Mouse (Mus musculus) heart, embryonic 13.5 days (tissue): ENCODE data around the gene Sertad1. TPM values are rescaled to one million over a fixed set of nuclear protein-coding genes. Genes with fewer than 3 reads are reported as not detected.
A peak's percentile ranks its signal among the peaks of the same experiment; 100 is the strongest.

Source experiments
- ATAC-seq: fragments of 200-750 bp; cut with Nextera tagmentation; 2 replicates; pipeline ENCODE4 v1.8.0; 2017; ENCODE audit warnings: moderate TSS enrichment; ENCODE audit not compliant: insufficient number of reproducible peaks, low FRiP score, low TSS enrichment; ENCODE audit errors: extremely low read depth
- H3K27ac ChIP-seq: fragments of 300-500 bp; sonication (generic); replicated peaks from 2 replicates; pipeline ENCODE4 v1.5.1; 2015; ENCODE audit warnings: moderate library complexity, mild to moderate bottlenecking, inconsistent platforms
- H3K27me3 ChIP-seq: fragments of 300-500 bp; sonication (generic); replicated peaks from 2 replicates; pipeline ENCODE4 v1.6.1; 2015; ENCODE audit warnings: mild to moderate bottlenecking, inconsistent platforms
- H3K36me3 ChIP-seq: fragments of 300-500 bp; sonication (generic); 2 replicates; pipeline ENCODE4 v1.6.1; 2015; ENCODE audit warnings: mild to moderate bottlenecking, inconsistent platforms
- H3K4me1 ChIP-seq: fragments of 300-500 bp; sonication (generic); 2 replicates; pipeline ENCODE4 v1.6.1; 2015; ENCODE audit warnings: inconsistent platforms
- H3K4me2 ChIP-seq: fragments of 300-500 bp; sonication (generic); 2 replicates; pipeline ENCODE4 v1.6.1; 2015; ENCODE audit warnings: inconsistent platforms, mild to moderate bottlenecking, moderate library complexity
- H3K4me3 ChIP-seq: fragments of 300-500 bp; sonication (generic); 2 replicates; pipeline ENCODE4 v1.5.1; 2015; ENCODE audit warnings: moderate library complexity, mild to moderate bottlenecking, inconsistent platforms
- H3K9ac ChIP-seq: fragments of 300-500 bp; sonication (generic); 2 replicates; pipeline ENCODE4 v1.6.1; 2015; ENCODE audit warnings: inconsistent platforms, mild to moderate bottlenecking, moderate library complexity
- H3K9me3 ChIP-seq: fragments of 300-500 bp; sonication (generic); 2 replicates; pipeline ENCODE4 v1.6.1; 2016; ENCODE audit warnings: inconsistent platforms
- WGBS: fragments of 180-500 bp; shearing (Covaris S2); methylation state at CpG from one replicate; pipeline ENCODE4 v1.1.7; 2015; ENCODE audit warnings: mixed read lengths; 5-methylcytosine and 5-hydroxymethylcytosine counted together
- polyA plus RNA-seq: library from polyadenylated mRNA; unstranded; fragments of >200 nt; fragmentation: Nextera tagmentation; extraction: Ambion mirVana; gene quantifications from 2 replicates; pipeline ENCODE4 v1.2.1, GENCODE M21; 2015

Sertad1 gene
- polyA plus RNA-seq = 32.3 and 37.1 TPM in 2 replicates

- Histone ChIP-seq H3K36me3 (peaks cover 17% of the 10 kb centered on the region), H3K4me3 (peak within 1 kb of the TSS; percentile 85), H3K9me3 (no peaks in the 10 kb centered on the region), H3K9ac (peak within 1 kb of the TSS; percentile 95), H3K27ac (peak within 1 kb of the TSS; percentile 99), H3K27me3 (no peaks in the 10 kb centered on the region), H3K4me2 (peak within 1 kb of the TSS; percentile 71), H3K4me1 (peaks cover 49% of the 10 kb centered on the region)
- ATAC-seq = peak; percentile 82
- under 1% methylated on average over 77 of the region's 80 CpGs for WGBS
These were observed at the start of gene Sertad1 for GRCm38 (mm10) chr7:27486770-27487697. Sertad1 (plus strand) TSS chr7:27486910.

GRCm38 (mm10) chr7:27437544-27437943 is 49.2 kb upstream of the Sertad1 start:
- Histone ChIP-seq H3K36me3 (no peaks in the 10 kb centered on the region), H3K9me3 (no peaks in the 10 kb centered on the region), H3K9ac (no peak overlapping the region), H3K4me3 (no peak overlapping the region), H3K27me3 (peaks cover 39% of the 10 kb centered on the region), H3K4me1 (no peaks in the 10 kb centered on the region), H3K27ac (no peak overlapping the region), H3K4me2 (no peak overlapping the region)
- 55% methylated on average over 5 of the region's 5 CpGs for WGBS
- no peak for ATAC-seq

- WGBS = 74% methylated on average over 4 of the region's 4 CpGs
- no peaks in the 10 kb centered on the region for H3K4me1 ChIP-seq
- no peak overlapping the region for H3K9ac ChIP-seq
- no peak overlapping the region for H3K4me2 ChIP-seq
- H3K27me3 ChIP-seq = peaks cover 23% of the 10 kb centered on the region
- no peaks in the 10 kb centered on the region for H3K9me3 ChIP-seq
- H3K4me3 ChIP-seq = no peak overlapping the region
- no peaks in the 10 kb centered on the region for H3K36me3 ChIP-seq
- ATAC-seq = no peak
- no peak overlapping the region for H3K27ac ChIP-seq
These were observed 46.7 kb upstream of the Sertad1 start for GRCm38 (mm10) chr7:27440014-27440413.

GRCm38 (mm10) chr7:27446051-27446450 is 40.7 kb upstream of the Sertad1 start:
- Histone ChIP-seq H3K9ac (peak overlapping the region; percentile 81), H3K36me3 (no peaks in the 10 kb centered on the region), H3K4me2 (peak overlapping the region; percentile 98), H3K27me3 (peaks cover 31% of the 10 kb centered on the region), H3K4me1 (peaks cover 28% of the 10 kb centered on the region), H3K27ac (no peak overlapping the region), H3K9me3 (no peaks in the 10 kb centered on the region), H3K4me3 (peak overlapping the region; percentile 71)
- no peak for ATAC-seq
- 4% methylated on average over 15 of the region's 18 CpGs for WGBS

GRCm38 (mm10) chr7:27446521-27447418 is 39.9 kb upstream of the Sertad1 start:
- H3K27ac ChIP-seq = no peak overlapping the region
- 8% methylated on average over 50 of the region's 53 CpGs for WGBS
- H3K4me1 ChIP-seq = peaks cover 28% of the 10 kb centered on the region
- ATAC-seq = no peak
- peak overlapping the region; percentile 71 for H3K4me3 ChIP-seq
- H3K4me2 ChIP-seq = peak overlapping the region; percentile 98
- peaks cover 31% of the 10 kb centered on the region for H3K27me3 ChIP-seq
- H3K36me3 ChIP-seq = no peaks in the 10 kb centered on the region
- no peaks in the 10 kb centered on the region for H3K9me3 ChIP-seq
- peak overlapping the region; percentile 81 for H3K9ac ChIP-seq

- Histone ChIP-seq H3K36me3 (no peaks in the 10 kb centered on the region), H3K9ac (peak within 1 kb of the TSS; percentile 84), H3K4me1 (peaks cover 28% of the 10 kb centered on the region), H3K4me3 (peak within 1 kb of the TSS; percentile 71), H3K4me2 (peak within 1 kb of the TSS; percentile 98), H3K9me3 (no peaks in the 10 kb centered on the region), H3K27ac (peak within 1 kb of the TSS; percentile 79), H3K27me3 (peaks cover 31% of the 10 kb centered on the region)
- 2% methylated on average over 54 of the region's 54 CpGs for WGBS
- ATAC-seq = peak; percentile 94
These were observed 39.1 kb upstream of the Sertad1 start, which contains the start of the genes Sptbn4 and Blvrb for GRCm38 (mm10) chr7:27447419-27448286. Sptbn4 (minus strand) TSS chr7:27447686. Blvrb (plus strand) TSS chr7:27447978.

GRCm38 (mm10) chr7:27448421-27449206 is 38.1 kb upstream of the Sertad1 start:
- Histone ChIP-seq H3K4me3 (peak overlapping the region; percentile 71), H3K9ac (peak overlapping the region; percentile 84), H3K4me1 (peaks cover 28% of the 10 kb centered on the region), H3K27me3 (peaks cover 31% of the 10 kb centered on the region), H3K36me3 (no peaks in the 10 kb centered on the region), H3K9me3 (no peaks in the 10 kb centered on the region), H3K4me2 (peak overlapping the region; percentile 98), H3K27ac (peak overlapping the region; percentile 79)
- ATAC-seq = no peak
- WGBS = 47% methylated on average over 15 of the region's 15 CpGs

- Histone ChIP-seq H3K36me3 (no peaks in the 10 kb centered on the region), H3K4me1 (peaks cover 29% of the 10 kb centered on the region), H3K9ac (peak overlapping the region; percentile 8; the same call in 1 of the 2 replicates), H3K27me3 (peaks cover 30% of the 10 kb centered on the region), H3K9me3 (no peaks in the 10 kb centered on the region), H3K4me2 (peak overlapping the region; percentile 98), H3K27ac (peak overlapping the region; percentile 79), H3K4me3 (peak overlapping the region; percentile 71)
- ATAC-seq = no peak
- 56% methylated on average over 10 of the region's 10 CpGs for WGBS
These were observed 37.4 kb upstream of the Sertad1 start for GRCm38 (mm10) chr7:27449256-27449862.

GRCm38 (mm10) chr7:27451359-27451758 is 35.4 kb upstream of the Sertad1 start:
- no peaks in the 10 kb centered on the region for H3K9me3 ChIP-seq
- H3K4me3 ChIP-seq = no peak overlapping the region
- WGBS = 90% methylated on average over 2 of the region's 2 CpGs
- H3K36me3 ChIP-seq = no peaks in the 10 kb centered on the region
- peaks cover 27% of the 10 kb centered on the region for H3K4me1 ChIP-seq
- H3K9ac ChIP-seq = no peak overlapping the region
- ATAC-seq = no peak
- H3K27ac ChIP-seq = no peak overlapping the region
- peak overlapping the region; percentile 98 for H3K4me2 ChIP-seq
- H3K27me3 ChIP-seq = peaks cover 10% of the 10 kb centered on the region
